Mouse (Mus musculus): ENCODE measurements at regions not wholly inside any gene's neighbourhood (a gene's known extent, or its start where the extent isn't known, plus 50 kb on each side); places are given as distances from the start of the nearest gene placed in this dataset.

DNA sequence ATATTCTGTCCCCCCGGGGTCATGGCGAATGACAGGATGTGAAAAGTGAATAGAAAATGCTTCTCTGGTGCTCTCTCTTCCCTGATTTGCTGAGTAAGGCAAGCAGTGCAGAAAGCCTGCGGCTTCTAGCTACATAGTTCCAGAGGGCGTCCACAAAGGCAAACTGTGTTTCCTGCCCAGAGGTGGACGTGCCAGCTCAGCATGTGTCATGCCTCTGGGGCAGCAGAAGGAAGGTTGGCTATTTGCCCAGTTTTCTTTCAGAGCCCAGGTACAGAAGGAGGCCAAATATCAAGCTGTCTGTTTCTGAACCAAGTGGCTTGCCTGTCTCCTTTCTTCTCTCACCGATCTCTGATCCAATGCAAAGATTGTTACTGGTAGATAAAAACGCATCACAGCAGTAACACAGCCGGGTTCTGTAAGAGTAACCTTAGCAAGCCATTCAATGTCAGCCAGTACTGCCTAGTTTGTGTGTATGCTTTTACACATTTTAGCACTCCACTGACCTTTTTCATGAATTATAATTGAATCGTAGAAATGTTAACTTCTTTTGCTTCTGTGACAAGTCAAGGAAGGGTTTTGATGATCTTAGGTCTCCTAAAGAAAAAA is 223.3 kb upstream of the Impg1 start:
- Histone ChIP-seq H3K9me3 (replicated peaks; ENCODE audit: control insufficient read depth, insufficient read depth, low read length, poor library complexity, severe bottlenecking) (no peaks in the 10 kb centered on the region), H3K36me3 (ENCODE audit: control insufficient read depth, insufficient read depth, low read length, poor library complexity, severe bottlenecking) (no peaks in the 10 kb centered on the region), H3K4me1 (ENCODE audit: control insufficient read depth, insufficient read depth, low read length) (no peaks in the 10 kb centered on the region), H3K4me3 (ENCODE audit: low read depth, low read length) (no peak overlapping the region), H3K27me3 (ENCODE audit: control insufficient read depth, insufficient read depth, low read length, poor library complexity, severe bottlenecking) (no peaks in the 10 kb centered on the region), H3K27ac (ENCODE audit: insufficient read depth, low read length) (no peak overlapping the region), H3K9ac (ENCODE audit: low read depth, poor library complexity, severe bottlenecking) (no peak overlapping the region)
- no peak for TF ChIP-seq POLR2A (IDR thresholded peaks at IDR 0.05; ENCODE audit: insufficient read depth, low read length)
- TF ChIP-seq EP300 (IDR thresholded peaks at IDR 0.05; ENCODE audit: insufficient read depth, low read depth, low read length) = no peak
- no peak for TF ChIP-seq CTCF (IDR thresholded peaks at IDR 0.05; ENCODE audit: low read depth, low read length)

DNA sequence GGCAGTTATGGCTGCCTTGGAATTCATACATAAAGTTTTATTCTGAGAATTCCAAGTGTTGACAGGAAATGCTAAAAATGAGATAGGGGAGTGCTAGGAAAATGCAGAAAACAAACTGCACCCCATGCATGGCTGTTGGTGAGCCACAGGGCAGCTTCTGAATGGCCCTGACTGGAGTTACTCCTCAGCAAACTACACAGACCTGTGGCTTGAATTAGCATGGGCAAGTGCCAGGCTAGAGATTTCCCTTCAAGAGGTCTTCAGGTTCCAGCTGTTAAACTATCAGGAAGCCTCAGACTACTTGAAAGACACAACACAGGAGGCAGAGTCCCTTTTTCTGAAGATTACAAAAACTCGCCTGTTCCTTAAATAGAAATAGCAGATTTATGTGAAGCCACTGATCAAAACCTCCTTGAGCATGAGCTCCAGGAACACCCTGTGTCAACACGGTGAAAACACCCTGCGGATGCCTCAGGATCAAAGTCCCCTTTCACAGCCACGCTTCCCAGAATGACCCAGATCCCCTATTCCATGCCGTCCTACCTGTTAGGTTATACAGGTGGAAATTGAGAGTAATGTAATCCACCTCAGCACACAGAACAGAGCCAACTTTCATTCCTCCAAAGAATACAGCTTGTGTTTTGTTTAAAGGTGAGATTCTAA is 217.9 kb upstream of the Impg1 start:
- Histone ChIP-seq H3K4me1 (ENCODE audit: control insufficient read depth, insufficient read depth, low read length) (no peaks in the 10 kb centered on the region), H3K36me3 (ENCODE audit: control insufficient read depth, insufficient read depth, low read length, poor library complexity, severe bottlenecking) (no peaks in the 10 kb centered on the region), H3K27ac (ENCODE audit: insufficient read depth, low read length) (no peak overlapping the region), H3K9me3 (replicated peaks; ENCODE audit: control insufficient read depth, insufficient read depth, low read length, poor library complexity, severe bottlenecking) (no peaks in the 10 kb centered on the region), H3K27me3 (ENCODE audit: control insufficient read depth, insufficient read depth, low read length, poor library complexity, severe bottlenecking) (no peaks in the 10 kb centered on the region), H3K9ac (ENCODE audit: low read depth, poor library complexity, severe bottlenecking) (no peak overlapping the region), H3K4me3 (ENCODE audit: low read depth, low read length) (no peak overlapping the region)
- no peak for TF ChIP-seq CTCF (IDR thresholded peaks at IDR 0.05; ENCODE audit: low read depth, low read length)
- TF ChIP-seq POLR2A (IDR thresholded peaks at IDR 0.05; ENCODE audit: insufficient read depth, low read length) = no peak
- TF ChIP-seq EP300 (IDR thresholded peaks at IDR 0.05; ENCODE audit: insufficient read depth, low read depth, low read length) = no peak

DNA sequence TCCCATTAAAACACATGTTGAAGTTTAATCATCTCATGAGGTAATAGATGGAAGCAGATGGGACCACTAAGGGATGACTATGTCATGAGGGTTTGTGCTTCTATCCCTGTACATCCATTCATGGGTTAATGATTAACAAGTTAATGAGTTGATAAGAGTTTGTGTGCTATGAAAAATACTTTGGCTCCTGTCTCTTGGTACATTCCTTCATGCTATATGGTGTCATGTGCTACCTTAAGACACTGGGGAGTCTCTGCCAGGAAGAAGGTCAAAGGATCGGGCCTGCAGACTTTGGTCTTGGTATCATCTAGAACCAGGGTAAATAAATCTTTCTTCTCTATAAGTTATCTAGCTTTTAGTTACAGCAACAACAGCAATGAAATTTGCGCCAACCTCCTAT is 216.4 kb upstream of the Impg1 start:
- Histone ChIP-seq H3K4me3 (ENCODE audit: low read depth, low read length) (no peak overlapping the region), H3K4me1 (ENCODE audit: control insufficient read depth, insufficient read depth, low read length) (no peaks in the 10 kb centered on the region), H3K27me3 (ENCODE audit: control insufficient read depth, insufficient read depth, low read length, poor library complexity, severe bottlenecking) (no peaks in the 10 kb centered on the region), H3K9ac (ENCODE audit: low read depth, poor library complexity, severe bottlenecking) (no peak overlapping the region), H3K27ac (ENCODE audit: insufficient read depth, low read length) (no peak overlapping the region), H3K36me3 (ENCODE audit: control insufficient read depth, insufficient read depth, low read length, poor library complexity, severe bottlenecking) (no peaks in the 10 kb centered on the region), H3K9me3 (replicated peaks; ENCODE audit: control insufficient read depth, insufficient read depth, low read length, poor library complexity, severe bottlenecking) (no peaks in the 10 kb centered on the region)
- no peak for TF ChIP-seq POLR2A (IDR thresholded peaks at IDR 0.05; ENCODE audit: insufficient read depth, low read length)
- no peak for TF ChIP-seq EP300 (IDR thresholded peaks at IDR 0.05; ENCODE audit: insufficient read depth, low read depth, low read length)
- TF ChIP-seq CTCF (IDR thresholded peaks at IDR 0.05; ENCODE audit: low read depth, low read length) = no peak

DNA sequence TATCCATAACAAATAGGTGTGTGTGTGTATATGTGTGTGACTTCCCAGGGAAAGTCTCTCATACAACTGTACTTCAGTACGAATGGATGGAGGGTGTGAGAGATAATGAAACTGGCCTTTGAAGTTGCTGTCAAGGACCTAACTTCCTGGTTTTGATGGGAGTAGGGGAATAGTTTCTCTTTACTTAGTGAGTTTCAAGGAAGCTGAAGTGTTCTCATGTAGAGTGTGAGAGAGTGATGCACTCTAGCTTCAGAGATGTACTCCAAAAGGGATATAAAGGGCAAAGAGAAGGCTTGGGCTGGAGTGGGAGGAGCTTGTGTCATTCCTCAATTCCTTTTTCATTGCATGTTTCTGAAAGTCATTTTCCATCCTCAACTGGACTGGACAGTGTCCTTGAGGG is 206.2 kb upstream of the Impg1 start:
- Histone ChIP-seq H3K4me3 (ENCODE audit: low read depth, low read length) (no peak overlapping the region), H3K36me3 (ENCODE audit: control insufficient read depth, insufficient read depth, low read length, poor library complexity, severe bottlenecking) (no peaks in the 10 kb centered on the region), H3K9ac (ENCODE audit: low read depth, poor library complexity, severe bottlenecking) (no peak overlapping the region), H3K27ac (ENCODE audit: insufficient read depth, low read length) (no peak overlapping the region), H3K4me1 (ENCODE audit: control insufficient read depth, insufficient read depth, low read length) (no peaks in the 10 kb centered on the region), H3K27me3 (ENCODE audit: control insufficient read depth, insufficient read depth, low read length, poor library complexity, severe bottlenecking) (no peaks in the 10 kb centered on the region), H3K9me3 (replicated peaks; ENCODE audit: control insufficient read depth, insufficient read depth, low read length, poor library complexity, severe bottlenecking) (no peaks in the 10 kb centered on the region)
- TF ChIP-seq EP300 (IDR thresholded peaks at IDR 0.05; ENCODE audit: insufficient read depth, low read depth, low read length) = no peak
- no peak for TF ChIP-seq CTCF (IDR thresholded peaks at IDR 0.05; ENCODE audit: low read depth, low read length)
- TF ChIP-seq POLR2A (IDR thresholded peaks at IDR 0.05; ENCODE audit: insufficient read depth, low read length) = no peak

DNA sequence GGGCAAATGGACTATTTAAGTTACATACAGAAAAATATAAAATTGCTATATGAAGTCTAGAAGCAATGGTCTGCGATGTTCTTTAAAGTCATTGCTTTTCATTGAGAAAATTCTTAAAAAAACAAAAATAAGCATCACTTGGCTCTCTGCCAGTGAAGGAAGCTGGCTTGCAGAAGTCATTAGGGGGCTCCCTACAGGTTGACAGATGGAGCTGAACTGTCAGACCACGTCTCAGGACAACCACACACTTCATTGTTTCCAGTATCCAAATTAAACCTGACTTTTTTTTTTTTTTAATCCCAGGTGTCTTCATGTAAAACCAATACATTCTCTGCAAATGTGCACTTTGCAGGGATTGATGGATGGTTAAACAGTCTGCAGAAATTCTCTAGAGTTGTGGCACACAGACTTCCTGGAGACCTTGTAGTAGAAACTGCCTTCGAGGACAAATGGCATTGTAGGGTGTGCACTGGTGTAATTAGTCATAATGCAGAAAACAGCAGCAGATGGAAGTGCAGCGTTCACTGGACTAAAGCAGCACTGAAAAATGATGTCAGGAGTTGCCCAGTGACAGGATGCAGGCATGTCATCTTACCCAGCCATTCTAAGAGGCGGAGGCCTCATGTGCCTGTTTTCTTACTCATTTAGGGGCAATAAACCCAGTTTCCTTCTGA is 203.4 kb upstream of the Impg1 start:
- Histone ChIP-seq H3K36me3 (ENCODE audit: control insufficient read depth, insufficient read depth, low read length, poor library complexity, severe bottlenecking) (no peaks in the 10 kb centered on the region), H3K27ac (ENCODE audit: insufficient read depth, low read length) (no peak overlapping the region), H3K4me3 (ENCODE audit: low read depth, low read length) (no peak overlapping the region), H3K9me3 (replicated peaks; ENCODE audit: control insufficient read depth, insufficient read depth, low read length, poor library complexity, severe bottlenecking) (no peaks in the 10 kb centered on the region), H3K27me3 (ENCODE audit: control insufficient read depth, insufficient read depth, low read length, poor library complexity, severe bottlenecking) (no peaks in the 10 kb centered on the region), H3K9ac (ENCODE audit: low read depth, poor library complexity, severe bottlenecking) (no peak overlapping the region), H3K4me1 (ENCODE audit: control insufficient read depth, insufficient read depth, low read length) (no peaks in the 10 kb centered on the region)
- TF ChIP-seq EP300 (IDR thresholded peaks at IDR 0.05; ENCODE audit: insufficient read depth, low read depth, low read length) (no peak), POLR2A (IDR thresholded peaks at IDR 0.05; ENCODE audit: insufficient read depth, low read length) (no peak), CTCF (IDR thresholded peaks at IDR 0.05; ENCODE audit: low read depth, low read length) (no peak)

DNA sequence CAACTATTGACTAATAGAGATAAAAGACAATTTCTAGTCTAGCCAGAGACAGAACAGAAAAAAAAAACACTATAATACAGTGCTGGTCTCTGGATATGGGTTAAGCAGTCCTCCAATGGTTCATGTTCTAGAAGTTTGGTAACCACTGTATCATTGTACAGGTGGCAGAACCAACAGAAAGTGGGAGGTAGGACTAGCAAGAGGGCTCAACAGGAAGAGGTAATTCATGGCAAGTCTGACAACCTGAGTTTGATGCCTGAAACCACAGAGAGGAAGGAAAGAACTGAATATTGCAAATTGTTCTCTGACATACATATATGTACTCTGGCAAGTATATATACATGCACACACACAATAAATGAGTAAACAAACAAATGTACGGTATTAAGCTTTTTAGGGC is 193.5 kb upstream of the Impg1 start:
- Histone ChIP-seq H3K9ac (ENCODE audit: low read depth, poor library complexity, severe bottlenecking) (no peak overlapping the region), H3K36me3 (ENCODE audit: control insufficient read depth, insufficient read depth, low read length, poor library complexity, severe bottlenecking) (no peaks in the 10 kb centered on the region), H3K27ac (ENCODE audit: insufficient read depth, low read length) (no peak overlapping the region), H3K27me3 (ENCODE audit: control insufficient read depth, insufficient read depth, low read length, poor library complexity, severe bottlenecking) (no peaks in the 10 kb centered on the region), H3K4me1 (ENCODE audit: control insufficient read depth, insufficient read depth, low read length) (no peaks in the 10 kb centered on the region), H3K4me3 (ENCODE audit: low read depth, low read length) (no peak overlapping the region), H3K9me3 (replicated peaks; ENCODE audit: control insufficient read depth, insufficient read depth, low read length, poor library complexity, severe bottlenecking) (no peaks in the 10 kb centered on the region)
- TF ChIP-seq POLR2A (IDR thresholded peaks at IDR 0.05; ENCODE audit: insufficient read depth, low read length) = no peak
- no peak for TF ChIP-seq CTCF (IDR thresholded peaks at IDR 0.05; ENCODE audit: low read depth, low read length)
- TF ChIP-seq EP300 (IDR thresholded peaks at IDR 0.05; ENCODE audit: insufficient read depth, low read depth, low read length) = no peak
